Mouse (Mus musculus): ENCODE results near the gene Mkln1.

The Mkln1 gene

GRCm38 (mm10) chr6:31399566-31399965, 1.0 kb downstream of the Mkln1 start:
- peak; percentile 42 to 64 for DNase-seq

GRCm38 (mm10) chr6:31411017-31411416, 12.5 kb downstream of the Mkln1 start:
- no peak for DNase-seq

GRCm38 (mm10) chr6:31412487-31412886, 14.0 kb downstream of the Mkln1 start:
- DNase-seq, result no peak

- no peak for DNase-seq
Observed at GRCm38 (mm10) chr6:31413556-31413955, 15.0 kb downstream of the Mkln1 start.

- DNase-seq, result no peak
Observed at GRCm38 (mm10) chr6:31414303-31414702, 15.8 kb downstream of the Mkln1 start.

- DNase-seq, result no peak
Observed at GRCm38 (mm10) chr6:31425428-31425827, 26.9 kb downstream of the Mkln1 start.

GRCm38 (mm10) chr6:31437264-31437663, 38.7 kb downstream of the Mkln1 start:
- DNase-seq, result no peak

GRCm38 (mm10) chr6:31445258-31445657, 46.7 kb downstream of the Mkln1 start:
- no peak for DNase-seq

GRCm38 (mm10) chr6:31453735-31454134, 55.2 kb downstream of the Mkln1 start:
- peak; percentile 5 to 22 for DNase-seq

- DNase-seq, result no peak
Observed at GRCm38 (mm10) chr6:31455376-31455775, 56.8 kb downstream of the Mkln1 start.

- DNase-seq, result no peak
Observed at GRCm38 (mm10) chr6:31456988-31457387, 58.5 kb downstream of the Mkln1 start.

- no peak for DNase-seq
Observed at GRCm38 (mm10) chr6:31469431-31469830, 70.9 kb downstream of the Mkln1 start.

GRCm38 (mm10) chr6:31478221-31478620, 79.7 kb downstream of the Mkln1 start:
- DNase-seq, result peak; percentile 4 to 6

- DNase-seq, result no peak
Observed at GRCm38 (mm10) chr6:31480008-31480407, 81.5 kb downstream of the Mkln1 start.

GRCm38 (mm10) chr6:31486601-31487000, 88.1 kb downstream of the Mkln1 start:
- DNase-seq, result no peak

GRCm38 (mm10) chr6:31489950-31490349, 91.4 kb downstream of the Mkln1 start:
- no peak for DNase-seq

GRCm38 (mm10) chr6:31495122-31495731, 96.7 kb downstream of the Mkln1 start:
- no peak for DNase-seq

- no peak for DNase-seq
Observed at GRCm38 (mm10) chr6:31496227-31496626, 97.7 kb downstream of the Mkln1 start.

GRCm38 (mm10) chr6:31499836-31500235, 101.3 kb downstream of the Mkln1 start:
- no peak for DNase-seq

- DNase-seq, result no peak
Observed at GRCm38 (mm10) chr6:31500260-31500659, 101.7 kb downstream of the Mkln1 start.

- no peak for DNase-seq
Observed at GRCm38 (mm10) chr6:31500691-31501090, 102.2 kb downstream of the Mkln1 start.

GRCm38 (mm10) chr6:31502614-31503013, 104.1 kb downstream of the Mkln1 start:
- DNase-seq, result no peak

GRCm38 (mm10) chr6:31513726-31514125, 115.2 kb downstream of the Mkln1 start:
- DNase-seq, result no peak

GRCm38 (mm10) chr6:31517681-31518337, 119.3 kb downstream of the Mkln1 start:
- no peak for DNase-seq

- no peak for DNase-seq
Observed at GRCm38 (mm10) chr6:31518338-31518698, 119.8 kb downstream of the Mkln1 start.
